Mouse (Mus musculus) CD4-positive, CD25-positive, alpha-beta regulatory T cell, adult 2 months (primary cell): ENCODE measurements at regions not wholly inside any gene's neighbourhood (a gene's known extent, or its start where the extent isn't known, plus 50 kb on each side); places are given as distances from the start of the nearest gene placed in this dataset.

ENCODE experiments used
- DNase-seq: peaks from one replicate; pipeline ENCODE4 v3.0.0-alpha.2; 2012; ENCODE audit warnings: low read depth, low spot score

GRCm38 (mm10) chr11:18715851-18716126 is 303.0 kb downstream of the Meis1 start:
- no peak for DNase-seq

DNA sequence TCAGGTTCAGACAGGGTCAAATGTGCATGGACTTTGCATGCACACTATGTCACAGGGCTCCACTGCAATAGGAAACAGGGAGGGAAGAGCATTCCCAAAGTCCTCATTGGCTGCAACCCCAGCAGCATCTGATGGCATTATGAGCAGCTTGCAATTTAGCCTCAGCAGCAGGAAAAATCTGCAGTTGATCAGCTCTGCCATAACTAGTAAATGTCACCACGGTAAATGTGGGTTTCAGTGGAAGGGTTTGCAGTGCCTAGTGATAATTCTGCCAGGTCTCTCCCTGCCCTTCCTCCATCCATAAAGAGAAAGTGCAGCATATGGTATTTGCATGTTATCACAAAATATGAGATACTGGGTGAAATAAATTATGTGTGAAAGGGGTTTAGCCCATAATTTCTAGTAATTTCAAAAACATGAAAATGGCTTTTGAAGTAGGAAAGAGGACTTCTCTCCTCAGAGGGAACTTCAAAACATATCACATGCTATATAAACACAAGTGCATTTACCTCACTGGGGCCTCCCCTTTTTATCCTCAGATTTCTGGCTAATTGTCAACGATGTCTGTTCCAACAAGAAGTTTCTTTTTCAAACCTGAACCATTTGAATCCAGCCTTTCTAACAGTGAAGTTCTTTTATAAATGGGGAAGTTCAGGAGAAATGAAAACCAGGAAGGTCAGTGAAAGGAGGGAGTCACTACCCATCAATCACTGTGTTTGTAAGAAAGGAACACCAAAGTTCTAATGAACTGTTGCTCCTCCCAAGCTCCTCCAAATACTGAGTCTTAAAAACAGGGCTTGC is 303.5 kb downstream of the Meis1 start:
- DNase-seq: no peak

- DNase-seq: no peak
Measured at GRCm38 (mm10) chr11:18714400-18714799, 304.4 kb downstream of the Meis1 start.

DNA sequence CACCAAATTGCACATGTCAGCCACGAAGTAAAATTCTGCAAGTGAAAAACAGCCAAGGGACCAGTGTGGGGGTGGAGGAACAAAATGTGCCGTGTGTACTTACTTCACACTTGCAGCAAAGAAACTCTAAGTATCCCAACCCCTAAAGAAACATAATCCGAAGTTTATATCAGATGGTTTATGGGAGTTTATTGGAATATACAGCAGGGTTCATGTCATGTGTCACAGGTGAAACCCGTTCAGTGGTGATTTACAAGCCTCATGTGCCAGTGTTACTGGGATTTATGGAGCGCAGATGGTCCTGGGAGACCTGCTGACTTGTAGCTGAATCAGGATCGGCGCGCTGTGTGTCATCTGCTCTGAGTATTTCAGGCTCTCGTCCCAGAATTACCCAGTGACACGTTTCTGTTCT is 306.1 kb downstream of the Meis1 start:
- no peak for DNase-seq

GRCm38 (mm10) chr11:18709628-18710027 is 309.2 kb downstream of the Meis1 start:
- DNase-seq: no peak

DNA sequence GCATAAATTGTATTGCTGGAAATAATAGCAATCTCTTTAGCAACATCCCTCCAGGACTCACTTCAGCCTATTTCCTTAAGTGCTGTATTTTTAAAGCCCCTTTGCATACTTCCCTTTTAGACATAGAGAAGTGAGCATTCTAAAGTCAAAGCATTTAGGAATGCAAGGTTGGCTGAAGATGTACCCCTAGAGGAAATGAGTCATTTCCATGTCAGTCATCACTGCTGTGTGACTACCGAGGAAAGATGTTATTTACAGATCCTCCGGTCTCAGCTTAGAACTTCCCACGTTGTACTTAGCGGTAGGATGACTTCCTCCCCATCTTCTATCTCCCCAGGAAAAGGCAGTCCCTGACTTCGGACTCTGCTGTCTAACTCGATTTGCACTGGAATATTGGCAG is 337.2 kb downstream of the Meis1 start:
- no peak for DNase-seq

DNA sequence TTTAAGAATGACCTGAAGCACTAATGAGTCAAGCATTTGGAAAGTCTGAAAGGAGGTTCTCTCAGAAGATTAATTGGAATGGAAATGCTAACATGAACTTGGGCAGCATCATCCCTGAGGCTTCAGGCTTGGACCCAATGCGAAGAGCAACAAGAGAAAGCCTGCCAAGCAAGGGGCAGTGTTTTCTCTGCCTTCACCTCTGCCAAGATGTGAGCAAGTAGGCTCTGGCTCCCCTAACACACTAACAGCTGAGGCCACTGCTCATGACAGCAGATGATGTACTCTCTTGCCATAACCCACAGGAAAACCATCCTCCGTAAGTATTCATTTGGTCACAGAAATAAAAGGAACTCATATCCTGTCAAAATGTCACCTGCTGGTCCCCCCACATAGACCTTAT is 341.9 kb downstream of the Meis1 start:
- DNase-seq: no peak

GRCm38 (mm10) chr11:18670967-18671366 is 347.8 kb downstream of the Meis1 start:
- DNase-seq: no peak

DNA sequence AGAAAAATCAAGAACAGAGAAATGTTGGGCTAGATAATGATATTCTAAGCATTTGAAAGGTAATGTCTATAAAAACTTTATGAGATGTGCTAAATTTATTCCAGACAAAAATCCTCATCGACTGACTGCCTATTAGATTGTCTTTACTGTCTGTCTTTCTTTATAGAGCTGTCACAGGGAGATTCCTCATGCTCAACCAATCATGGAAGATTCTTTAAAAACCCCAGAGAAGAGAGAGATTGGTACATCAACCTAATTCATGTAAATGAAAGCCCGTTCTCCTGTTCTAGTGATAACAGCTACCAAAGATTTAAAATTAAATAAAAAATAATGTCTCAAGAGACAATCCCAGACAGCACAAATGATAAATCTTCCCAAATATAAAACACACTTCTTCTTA is 349.5 kb downstream of the Meis1 start:
- DNase-seq: no peak

GRCm38 (mm10) chr11:18656358-18656757 is 362.4 kb downstream of the Meis1 start:
- no peak for DNase-seq

DNA sequence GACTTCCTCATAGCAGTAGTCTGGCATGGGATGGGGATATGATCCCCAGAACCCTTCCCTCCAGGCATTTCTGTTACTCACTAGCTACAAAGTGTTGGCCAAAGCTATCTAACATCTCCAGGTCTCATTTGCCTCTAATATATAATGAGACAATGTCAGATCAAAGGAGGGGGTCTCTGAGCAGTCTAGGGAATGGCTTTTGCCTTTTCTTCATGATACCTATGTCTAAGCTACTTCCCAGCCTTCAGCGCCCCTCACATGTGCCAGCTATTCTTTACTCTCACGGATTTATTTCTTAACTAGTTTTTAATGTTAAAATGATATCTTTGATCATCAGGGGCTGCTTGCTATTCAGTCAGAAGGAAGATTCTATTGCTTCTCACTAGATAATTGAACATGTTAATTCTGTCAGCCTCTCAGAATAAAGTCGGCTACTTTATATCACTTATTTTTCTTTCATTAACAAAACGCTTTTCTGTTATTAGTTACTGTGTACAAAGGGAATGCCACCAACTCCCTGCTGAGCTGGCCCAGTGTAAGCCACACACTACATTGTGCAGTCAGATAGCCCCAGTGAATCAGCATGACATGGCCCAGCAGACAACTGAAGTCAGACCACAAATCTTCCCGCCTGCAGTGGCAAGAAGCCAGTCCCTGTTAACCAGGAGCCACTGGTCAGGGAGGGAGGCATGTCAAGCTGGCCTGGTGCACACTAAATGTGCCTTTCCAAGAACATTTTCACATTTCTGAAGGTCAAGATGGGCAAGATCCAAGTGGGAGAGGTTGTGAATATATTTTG is 386.6 kb downstream of the Meis1 start:
- DNase-seq: no peak

- DNase-seq: no peak
Measured at GRCm38 (mm10) chr11:18631570-18631969, 387.2 kb downstream of the Meis1 start.

- DNase-seq: no peak
Measured at GRCm38 (mm10) chr11:18621777-18622176, 397.0 kb downstream of the Meis1 start.

DNA sequence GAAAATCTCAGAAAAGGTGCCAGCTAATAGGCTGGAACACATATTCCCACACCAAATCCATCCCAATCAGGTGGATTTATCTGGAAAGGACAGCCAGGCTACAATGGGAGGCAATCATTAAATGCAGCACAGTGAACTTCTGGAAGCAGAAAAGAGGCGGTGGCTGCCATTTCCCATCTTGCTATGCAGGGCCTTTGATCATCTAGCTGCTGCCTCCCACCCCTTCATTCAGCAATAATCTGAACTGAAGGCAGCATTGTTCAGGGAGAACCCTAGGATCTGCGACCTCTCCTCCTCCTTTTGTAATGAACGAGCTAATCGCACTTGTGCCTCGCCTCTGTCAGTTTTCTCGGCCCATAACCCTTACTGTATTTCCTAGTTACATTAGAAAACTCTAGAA is 413.9 kb downstream of the Meis1 start:
- DNase-seq: no peak

DNA sequence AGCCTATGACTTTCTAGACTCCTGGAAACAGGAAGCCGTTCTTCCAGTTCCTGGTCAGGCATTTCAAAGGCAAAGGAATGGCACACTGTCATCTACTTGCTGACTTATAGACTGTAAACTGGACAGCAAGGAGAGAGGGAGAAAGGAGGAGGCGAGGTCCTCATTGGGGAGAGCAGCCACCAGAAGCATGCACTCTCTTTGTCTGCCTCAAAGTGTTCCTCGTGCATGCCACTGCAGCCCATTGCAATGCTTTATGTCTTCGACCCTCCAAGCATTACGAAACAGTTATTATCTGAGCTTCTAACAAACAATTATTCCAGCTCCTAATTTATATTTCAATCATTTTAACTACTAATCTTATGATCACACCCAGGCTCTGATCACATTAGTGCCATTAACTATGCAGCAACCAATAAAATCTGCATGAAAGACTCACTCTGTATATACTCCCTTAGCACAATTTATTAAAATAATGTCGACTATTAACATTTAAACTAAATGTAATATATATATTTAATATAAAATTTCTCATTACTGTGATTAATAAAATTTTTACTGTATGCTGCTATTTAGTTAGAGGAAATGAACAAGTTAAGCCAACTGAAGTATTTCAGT is 417.1 kb downstream of the Meis1 start:
- no peak for DNase-seq

DNA sequence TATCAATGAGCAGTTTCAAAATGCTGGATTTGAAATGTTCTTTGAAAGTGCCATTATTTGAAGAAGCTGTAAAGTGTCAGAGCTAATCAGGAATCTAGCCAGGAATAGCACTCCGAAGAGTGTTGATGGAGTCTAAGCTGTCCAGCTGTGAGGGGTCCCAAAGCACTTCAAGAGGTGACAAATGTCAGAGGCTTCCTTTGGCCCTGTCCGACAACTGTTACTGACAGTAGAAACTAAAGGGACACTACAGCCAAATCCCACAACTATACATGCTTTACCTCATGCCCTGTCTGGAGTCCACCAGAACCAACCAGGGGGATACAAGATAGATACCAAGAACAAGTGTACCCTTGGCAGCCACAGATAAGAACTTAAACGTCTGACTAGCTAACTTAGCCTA is 420.4 kb downstream of the Meis1 start:
- no peak for DNase-seq

GRCm38 (mm10) chr11:18596996-18597395 is 421.8 kb downstream of the Meis1 start:
- DNase-seq: no peak

DNA sequence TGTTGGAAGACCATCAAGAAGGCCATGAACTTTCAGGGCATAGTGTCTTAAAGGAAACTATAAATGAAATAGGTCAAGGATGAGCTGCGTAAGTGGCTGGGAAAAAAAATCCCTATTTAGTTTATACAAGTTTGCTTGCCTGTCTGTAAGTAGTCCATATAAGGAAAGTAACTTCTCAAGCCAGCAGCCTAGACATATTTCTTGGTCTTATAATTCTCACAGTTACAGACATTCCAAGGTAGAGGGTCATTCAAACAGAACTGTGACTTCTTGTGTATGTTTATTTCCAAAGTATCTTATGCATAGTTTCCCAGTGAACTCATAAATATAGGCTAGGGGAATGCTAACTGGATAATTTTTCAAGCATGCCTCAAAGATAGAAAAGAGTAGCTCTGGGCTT is 428.3 kb downstream of the Meis1 start:
- DNase-seq: no peak

GRCm38 (mm10) chr11:18586468-18586867 is 432.3 kb downstream of the Meis1 start:
- DNase-seq: no peak

- no peak for DNase-seq
Measured at GRCm38 (mm10) chr11:18585031-18585430, 433.8 kb downstream of the Meis1 start.

- DNase-seq: no peak
Measured at GRCm38 (mm10) chr11:18582781-18583161, 436.0 kb downstream of the Meis1 start.

GRCm38 (mm10) chr11:18581997-18582780 is 436.6 kb downstream of the Meis1 start:
- no peak for DNase-seq
